Mouse (Mus musculus): ENCODE data around the gene Rassf7.

GRCm38 (mm10) chr7:141205504-141205903, 10.2 kb upstream of the Rassf7 start:
- no peak for TF ChIP-seq POLR2A (IDR thresholded peaks at IDR 0.05; ENCODE audit: borderline replicate concordance, extremely low read depth, insufficient read depth, insufficient read length, poor library complexity, severe bottlenecking)
- no peak for TF ChIP-seq CTCF (IDR thresholded peaks at IDR 0.05; ENCODE audit: borderline replicate concordance, extremely low read depth, insufficient read depth, insufficient read length)
